Mouse (Mus musculus): ENCODE results near the gene Rac1. TPM values are rescaled to one million over a fixed set of nuclear protein-coding genes. Genes with fewer than 3 reads are reported as not detected.

The Rac1 gene
- polyA plus RNA-seq, 1 experiment from 2014 or later, result 413 TPM

DNA sequence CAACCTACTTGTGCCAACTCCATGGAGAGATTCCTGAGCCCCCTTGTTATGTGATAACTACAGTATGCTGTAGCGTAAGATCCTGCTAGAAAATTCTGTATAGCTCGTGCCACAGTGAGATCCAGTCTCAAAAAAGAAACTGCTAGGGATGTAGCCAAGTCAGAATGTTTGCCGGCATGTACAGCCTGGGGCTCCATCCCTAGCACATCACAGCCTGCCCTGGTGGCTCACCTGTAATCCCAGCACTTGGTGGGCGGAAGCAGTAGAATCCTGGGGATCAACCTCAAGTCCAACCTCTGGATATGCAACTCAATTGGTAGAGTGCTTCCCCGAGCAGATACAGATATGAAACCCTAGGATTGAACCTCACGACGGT lies 460 bp upstream of the Rac1 start:
- no peak for TF ChIP-seq CTCF (IDR thresholded peaks at IDR 0.05; ENCODE audit: low read depth)
- Histone ChIP-seq H3K4me2 (replicated peaks; ENCODE audit: low read depth) (peak overlapping the region; percentile 74), H3K27ac (ENCODE audit: low read depth, low read length) (peak overlapping the region; percentile 100), H3K9ac (ENCODE audit: low read depth, low read length) (peak overlapping the region; percentile 100), H3K4me3 (ENCODE audit: low read depth, low read length) (peak overlapping the region; percentile 98), H3K4me1 (replicated peaks; ENCODE audit: control insufficient read depth, insufficient read depth, low read length) (peaks cover 9% of the 10 kb centered on the region; the same call in 1 of the 2 replicates), H3K36me3 (ENCODE audit: control insufficient read depth, insufficient read depth) (no peaks in the 10 kb centered on the region), H3K27me3 (replicated peaks; ENCODE audit: control insufficient read depth, insufficient read depth, low read length) (no peaks in the 10 kb centered on the region), H3K9me3 (ENCODE audit: control insufficient read depth) (no peaks in the 10 kb centered on the region)
- ATAC-seq, result peak; percentile 26
- WGBS, result 11% methylated on average over 7 of the region's 7 CpGs

DNA sequence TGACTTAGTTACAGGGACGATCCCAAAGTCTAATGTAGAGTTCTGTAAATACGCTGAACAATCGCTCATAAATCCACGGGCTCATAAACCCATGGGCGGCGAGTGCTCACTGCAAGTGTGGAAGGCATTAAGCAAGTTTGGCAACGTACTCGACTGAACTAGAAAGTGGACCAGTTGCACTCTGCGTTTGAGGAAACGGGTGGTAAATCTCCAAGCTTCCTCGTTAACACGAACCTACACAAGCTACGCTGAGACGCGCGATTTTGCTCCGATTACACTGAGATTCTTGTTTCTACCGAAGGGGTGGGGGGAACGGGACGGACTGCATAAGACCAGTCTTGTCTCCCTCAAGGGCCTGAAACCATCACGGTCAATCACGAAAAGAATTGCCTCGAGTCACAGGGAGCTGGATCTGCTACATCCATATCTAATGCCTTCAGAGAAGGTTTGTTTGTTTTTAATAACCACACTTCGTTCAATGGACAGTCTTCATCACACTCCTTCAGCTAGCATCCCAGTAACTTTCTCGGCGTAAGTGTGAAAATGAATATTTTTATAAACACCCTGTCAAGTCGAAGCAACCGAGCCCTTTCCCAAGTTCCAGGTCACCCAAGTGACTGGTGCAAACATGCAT lies 1.0 kb downstream of the Rac1 start:
- no peaks in the 10 kb centered on the region for H3K9me3 ChIP-seq (ENCODE audit: control insufficient read depth)
- no peaks in the 10 kb centered on the region for H3K27me3 ChIP-seq (replicated peaks; ENCODE audit: control insufficient read depth, insufficient read depth, low read length)
- peak overlapping the region; percentile 100 for H3K9ac ChIP-seq (ENCODE audit: low read depth, low read length)
- peak overlapping the region; percentile 98 for H3K4me3 ChIP-seq (ENCODE audit: low read depth, low read length)
- H3K4me2 ChIP-seq (replicated peaks; ENCODE audit: low read depth), result peak overlapping the region; percentile 74
- ATAC-seq, result 0 out of 2 replicates have a peak, but pooled peaks have one; percentile 23
- TF ChIP-seq CTCF (IDR thresholded peaks at IDR 0.05; ENCODE audit: low read depth), result no peak
- WGBS, result under 1% methylated on average over 28 of the region's 28 CpGs
- peaks cover 9% of the 10 kb centered on the region; the same call in 1 of the 2 replicates for H3K4me1 ChIP-seq (replicated peaks; ENCODE audit: control insufficient read depth, insufficient read depth, low read length)
- peak overlapping the region; percentile 100 for H3K27ac ChIP-seq (ENCODE audit: low read depth, low read length)
- H3K36me3 ChIP-seq (ENCODE audit: control insufficient read depth, insufficient read depth), result no peaks in the 10 kb centered on the region

DNA sequence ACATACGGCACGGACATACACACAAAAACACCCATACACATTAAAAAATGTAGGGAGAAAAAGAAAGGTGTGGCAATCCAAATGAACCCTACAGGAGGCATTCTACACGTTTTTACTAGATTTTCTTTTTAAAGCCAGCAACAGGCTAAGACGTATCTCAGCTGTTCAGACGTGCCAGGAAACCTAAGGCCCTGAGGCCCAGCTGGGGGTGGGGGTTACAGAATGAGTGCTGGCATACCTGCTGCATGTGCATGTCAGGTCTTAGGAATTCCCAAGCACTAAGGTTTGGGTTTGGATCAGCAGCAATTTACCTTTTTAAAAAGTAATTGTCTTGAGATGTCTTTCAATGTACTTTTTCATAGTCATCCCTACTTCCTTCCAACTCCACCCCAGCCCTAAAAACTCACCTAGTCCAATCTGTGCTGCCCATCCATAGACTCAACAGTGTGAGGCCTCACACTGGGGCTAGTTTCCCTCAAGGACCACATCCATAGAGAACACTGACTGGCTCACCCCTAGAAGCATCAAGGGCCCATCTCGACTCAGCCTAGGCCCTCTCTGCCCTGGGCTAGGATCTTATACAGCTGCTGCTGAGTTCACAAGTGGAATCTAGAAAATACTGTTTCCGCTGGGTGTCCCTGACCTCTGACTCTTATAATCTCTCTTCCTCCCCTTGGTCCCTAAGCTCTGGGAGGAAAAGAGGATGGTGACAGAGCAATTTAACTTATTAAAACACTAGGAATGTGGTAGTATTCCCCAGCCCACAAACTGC lies 2.2 kb downstream of the Rac1 start:
- H3K27ac ChIP-seq (ENCODE audit: low read depth, low read length), result peak overlapping the region; percentile 100
- no peaks in the 10 kb centered on the region for H3K9me3 ChIP-seq (ENCODE audit: control insufficient read depth)
- ATAC-seq, result no peak
- H3K9ac ChIP-seq (ENCODE audit: low read depth, low read length), result peak overlapping the region; percentile 100
- WGBS, result 39% methylated on average over 7 of the region's 7 CpGs
- peaks cover 9% of the 10 kb centered on the region; the same call in 1 of the 2 replicates for H3K4me1 ChIP-seq (replicated peaks; ENCODE audit: control insufficient read depth, insufficient read depth, low read length)
- H3K4me3 ChIP-seq (ENCODE audit: low read depth, low read length), result peak overlapping the region; percentile 98
- no peaks in the 10 kb centered on the region for H3K27me3 ChIP-seq (replicated peaks; ENCODE audit: control insufficient read depth, insufficient read depth, low read length)
- peak overlapping the region; percentile 74 for H3K4me2 ChIP-seq (replicated peaks; ENCODE audit: low read depth)
- no peaks in the 10 kb centered on the region for H3K36me3 ChIP-seq (ENCODE audit: control insufficient read depth, insufficient read depth)
- no peak for TF ChIP-seq CTCF (IDR thresholded peaks at IDR 0.05; ENCODE audit: low read depth)

DNA sequence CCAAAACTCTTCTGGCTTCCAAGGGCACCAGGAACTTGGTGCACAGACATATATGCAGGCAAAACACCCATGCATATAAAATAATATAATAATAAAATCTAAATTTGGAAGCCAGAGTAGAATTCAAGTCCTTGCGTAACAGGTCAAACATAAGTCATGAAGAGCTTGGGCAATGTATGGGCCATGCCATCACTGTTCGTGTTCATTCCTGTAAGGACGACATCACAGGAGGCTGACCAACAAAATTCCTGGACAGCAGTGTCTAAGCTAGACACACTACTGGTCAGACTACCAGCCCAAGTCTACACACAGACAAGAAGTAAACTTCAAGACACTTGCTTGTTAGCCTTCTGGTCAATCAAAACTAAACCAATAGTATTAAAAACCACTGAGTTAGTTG lies 5.0 kb downstream of the Rac1 start:
- Histone ChIP-seq H3K27me3 (replicated peaks; ENCODE audit: control insufficient read depth, insufficient read depth, low read length) (no peaks in the 10 kb centered on the region), H3K4me3 (ENCODE audit: low read depth, low read length) (no peak overlapping the region), H3K4me1 (replicated peaks; ENCODE audit: control insufficient read depth, insufficient read depth, low read length) (peaks cover 12% of the 10 kb centered on the region; the same call in 1 of the 2 replicates), H3K27ac (ENCODE audit: low read depth, low read length) (no peak overlapping the region), H3K9ac (ENCODE audit: low read depth, low read length) (no peak overlapping the region), H3K9me3 (ENCODE audit: control insufficient read depth) (no peaks in the 10 kb centered on the region), H3K36me3 (ENCODE audit: control insufficient read depth, insufficient read depth) (no peaks in the 10 kb centered on the region), H3K4me2 (replicated peaks; ENCODE audit: low read depth) (no peak overlapping the region)
- no peak for TF ChIP-seq CTCF (IDR thresholded peaks at IDR 0.05; ENCODE audit: low read depth)
- WGBS, result 71% methylated on average over 3 of the region's 3 CpGs
- ATAC-seq, result no peak

DNA sequence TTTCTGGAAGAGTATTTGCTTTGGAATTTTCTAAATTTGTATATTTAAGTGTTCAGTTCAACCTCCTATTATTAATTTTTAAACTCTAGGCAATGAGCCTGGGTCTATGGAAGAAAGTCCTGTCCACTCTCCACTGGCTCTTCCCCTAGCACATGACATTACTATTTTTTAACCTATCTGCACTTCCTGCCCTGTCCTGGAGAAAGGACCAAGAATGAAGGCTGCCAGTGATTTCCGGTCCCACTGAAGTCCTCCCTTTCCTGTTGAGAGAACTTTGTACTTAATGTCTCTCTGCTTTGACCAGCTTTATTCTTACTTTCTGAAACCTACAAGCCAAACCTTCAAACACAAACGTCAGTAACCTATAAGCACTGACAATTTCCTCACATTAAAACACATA lies 7.4 kb downstream of the Rac1 start:
- peak; percentile 50 for ATAC-seq
- Histone ChIP-seq H3K9ac (ENCODE audit: low read depth, low read length) (no peak overlapping the region; the same call in 1 of the 2 replicates), H3K4me1 (replicated peaks; ENCODE audit: control insufficient read depth, insufficient read depth, low read length) (peaks cover 8% of the 10 kb centered on the region; the same call in 1 of the 2 replicates), H3K27ac (ENCODE audit: low read depth, low read length) (peak overlapping the region; percentile 73), H3K36me3 (ENCODE audit: control insufficient read depth, insufficient read depth) (peaks cover 12% of the 10 kb centered on the region), H3K27me3 (replicated peaks; ENCODE audit: control insufficient read depth, insufficient read depth, low read length) (no peaks in the 10 kb centered on the region), H3K9me3 (ENCODE audit: control insufficient read depth) (no peaks in the 10 kb centered on the region), H3K4me3 (ENCODE audit: low read depth, low read length) (no peak overlapping the region), H3K4me2 (replicated peaks; ENCODE audit: low read depth) (peak overlapping the region; percentile 38; the same call in 1 of the 2 replicates)
- TF ChIP-seq CTCF (IDR thresholded peaks at IDR 0.05; ENCODE audit: low read depth), result no peak
- 24% methylated on average over 2 of the region's 2 CpGs for WGBS

DNA sequence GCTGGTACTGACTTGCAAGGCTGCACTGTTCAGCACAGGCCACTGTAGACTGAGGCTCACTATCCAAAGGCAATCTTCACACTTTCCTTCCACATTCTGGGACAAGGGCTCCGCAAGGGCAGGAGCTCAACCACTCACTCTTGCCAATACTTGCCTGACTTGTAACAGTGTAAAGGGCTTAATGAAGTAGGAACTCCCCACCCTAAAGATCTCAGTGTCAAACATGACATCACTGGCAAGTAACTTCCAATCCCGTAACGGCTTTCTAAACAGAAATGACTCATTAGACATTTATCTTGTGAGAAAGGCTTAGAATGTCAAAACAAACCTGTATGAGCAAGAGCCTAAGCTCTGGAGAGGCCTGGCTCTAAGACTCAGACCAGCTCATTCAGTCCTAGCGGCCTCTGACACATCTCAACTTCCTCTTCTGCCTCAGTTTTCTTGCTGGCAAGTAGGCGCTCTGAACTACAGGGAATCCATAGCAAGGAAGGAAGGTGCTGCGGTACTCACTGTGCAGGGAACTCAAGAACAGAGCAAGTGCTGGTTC lies 9.7 kb downstream of the Rac1 start:
- H3K4me3 ChIP-seq (ENCODE audit: low read depth, low read length), result no peak overlapping the region
- H3K36me3 ChIP-seq (ENCODE audit: control insufficient read depth, insufficient read depth), result peaks cover 35% of the 10 kb centered on the region
- no peaks in the 10 kb centered on the region for H3K27me3 ChIP-seq (replicated peaks; ENCODE audit: control insufficient read depth, insufficient read depth, low read length)
- no peaks in the 10 kb centered on the region for H3K9me3 ChIP-seq (ENCODE audit: control insufficient read depth)
- 0 out of 2 replicates have a peak, but pooled peaks cover 5% of the 10 kb centered on the region for H3K4me1 ChIP-seq (replicated peaks; ENCODE audit: control insufficient read depth, insufficient read depth, low read length)
- H3K4me2 ChIP-seq (replicated peaks; ENCODE audit: low read depth), result 0 out of 2 replicates have a peak overlapping the region, but pooled peaks have one; percentile 2
- TF ChIP-seq CTCF (IDR thresholded peaks at IDR 0.05; ENCODE audit: low read depth), result no peak
- 46% methylated on average over 6 of the region's 6 CpGs for WGBS
- 0 out of 2 replicates have a peak overlapping the region, but pooled peaks have one; percentile 24 for H3K9ac ChIP-seq (ENCODE audit: low read depth, low read length)
- H3K27ac ChIP-seq (ENCODE audit: low read depth, low read length), result peak overlapping the region; percentile 67
- peak; percentile 34; the same call in 1 of the 2 replicates for ATAC-seq

All from intestine, postnatal 0 days (tissue).